Comparison of ENCODE assay signal across 29 mouse cellular contexts in genomic region chr7:118375341-118375740, GRCm38 (mm10).
DNase-seq lines count a peak whose midpoint lies in the region; ATAC-seq and TF ChIP-seq lines count a peak whose summit lies in the region.
"Had no signal": no experiment of that assay in that cellular context is flagged by ENCODE, and none has a peak within 500 bp of the region (broad histone marks: within the 10 kb centered on the region; RNA-seq: fewer than 3 reads in every experiment).

No protein-coding gene starts in this region.

- no peak for TF ChIP-seq POLR2A in heart, adult 2 months (IDR thresholded peaks at IDR 0.05; ENCODE audit: insufficient read depth, low read depth, low read length)

- no peak overlapping the region for H3K9ac ChIP-seq in heart, adult 2 months (ENCODE audit: low read depth, low read length)
- no peak overlapping the region for H3K9ac ChIP-seq in heart, embryonic 14.5 days (ENCODE audit: low read length)
- no peak overlapping the region for H3K9ac ChIP-seq in forebrain, embryonic 15.5 days (replicated peaks)
- H3K9ac ChIP-seq: embryonic facial prominence, embryonic 13.5 days; intestine, embryonic 15.5 days; limb, embryonic 13.5 days; liver, embryonic 12.5 days; neural tube, embryonic 13.5 days had no signal

- no peaks in the 10 kb centered on the region for H3K9me3 ChIP-seq in heart, embryonic 10.5 days
- no peaks in the 10 kb centered on the region for H3K9me3 ChIP-seq in heart, embryonic 14.5 days (ENCODE audit: control insufficient read depth, low read length)
- no peaks in the 10 kb centered on the region for H3K9me3 ChIP-seq in forebrain, embryonic 15.5 days
- H3K9me3 ChIP-seq: embryonic facial prominence, embryonic 13.5 days; hindbrain, embryonic 10.5 days; intestine, embryonic 15.5 days; limb, embryonic 13.5 days; liver, embryonic 12.5 days; midbrain, embryonic 10.5 days; neural tube, embryonic 13.5 days had no signal

- no peaks in the 10 kb centered on the region for H3K79me2 ChIP-seq in heart, adult 2 months (replicated peaks; ENCODE audit: control insufficient read depth, insufficient read depth, low read length)

- no peak for TF ChIP-seq CTCF in heart, adult 2 months (IDR thresholded peaks at IDR 0.05)

- H3K4me2 ChIP-seq in heart, embryonic 14.5 days (ENCODE audit: low read length) = no peak overlapping the region
- H3K4me2 ChIP-seq in forebrain, embryonic 15.5 days (replicated peaks) = no peak overlapping the region
- H3K4me2 ChIP-seq: embryonic facial prominence, embryonic 13.5 days; intestine, embryonic 15.5 days; limb, embryonic 13.5 days; liver, embryonic 12.5 days; neural tube, embryonic 13.5 days had no signal

- H3K4me1 ChIP-seq in heart, adult 2 months (ENCODE audit: control insufficient read depth, insufficient read depth, low read length) = peaks cover 7% of the 10 kb centered on the region; the same call in 1 of the 2 replicates
- no peaks in the 10 kb centered on the region; the same call in 1 of the 2 replicates for H3K4me1 ChIP-seq in heart, embryonic 10.5 days
- no peaks in the 10 kb centered on the region for H3K4me1 ChIP-seq in heart, embryonic 14.5 days (ENCODE audit: control insufficient read depth in 2 of 2, insufficient read depth in 2 of 2, low read length in 2 of 2)
- no peaks in the 10 kb centered on the region for H3K4me1 ChIP-seq in forebrain, embryonic 15.5 days
- H3K4me1 ChIP-seq: embryonic facial prominence, embryonic 13.5 days; hindbrain, embryonic 10.5 days; intestine, embryonic 15.5 days; limb, embryonic 13.5 days; liver, embryonic 12.5 days; midbrain, embryonic 10.5 days; neural tube, embryonic 13.5 days had no signal

- ATAC-seq in heart, embryonic 14.5 days (ENCODE audit: insufficient number of reproducible peaks, insufficient read depth, low FRiP score, low read depth) = peak; percentile 50; the same call in 1 of the 2 replicates
- ATAC-seq in forebrain, embryonic 15.5 days (replicated peaks) = no peak
- ATAC-seq: forebrain, embryonic 14.5 days; hindbrain, embryonic 16.5 days; intestine, embryonic 15.5 days; liver, embryonic 12.5 days; midbrain, embryonic 16.5 days; Patski had no signal

- 51% methylated on average over 3 of the region's 3 CpGs for WGBS in heart, adult 2 months
- 80% methylated on average over 3 of the region's 3 CpGs for WGBS in heart, embryonic 10.5 days
- WGBS in heart, embryonic 14.5 days = 50% methylated on average over 3 of the region's 3 CpGs
- 91% methylated on average over 3 of the region's 3 CpGs for WGBS in forebrain, embryonic 15.5 days

- H3K36me3 ChIP-seq in heart, adult 2 months (ENCODE audit: control insufficient read depth, insufficient read depth, low read length) = no peaks in the 10 kb centered on the region
- no peaks in the 10 kb centered on the region for H3K36me3 ChIP-seq in heart, embryonic 10.5 days
- H3K36me3 ChIP-seq in heart, embryonic 14.5 days (ENCODE audit: control insufficient read depth, insufficient read depth, low read length) = no peaks in the 10 kb centered on the region
- H3K36me3 ChIP-seq in forebrain, embryonic 15.5 days = no peaks in the 10 kb centered on the region
- H3K36me3 ChIP-seq: embryonic facial prominence, embryonic 13.5 days; hindbrain, embryonic 10.5 days; intestine, embryonic 15.5 days; limb, embryonic 13.5 days; liver, embryonic 12.5 days; midbrain, embryonic 10.5 days; neural tube, embryonic 13.5 days had no signal

- intact Hi-C loops in heart, adult 2 months (cut with DNase I) = loop anchor here (2.0 kb wide), 1 partner anchor 67 kb away; no protein-coding TSS in a partner anchor
- intact Hi-C loops in heart, postnatal 25 days (cut with DNase I) = no loop called here
- intact Hi-C loops in gastrocnemius, postnatal 36 days (cut with DNase I) = no loop called here

- DNase-seq in heart, adult 2 months = peak; percentile 55 to 75
- DNase-seq in heart, embryonic 10.5 days (ENCODE audit: low spot score) = no peak
- peak; percentile 67 for DNase-seq in brain, adult 2 months (ENCODE audit: low read depth, low spot score)
- DNase-seq in heart, postnatal 25 days (ENCODE audit: low spot score) = peak; percentile 20
- DNase-seq in gastrocnemius, postnatal 36 days = no peak
- DNase-seq: cerebellum, adult 11-12 months; cerebellum, postnatal 25 days; embryo, embryonic 11 days; gastrocnemius, postnatal 25 days; kidney, adult 8-10 months; kidney, postnatal 14 days; lung, adult 18-20 months; lung, postnatal 10 days; retina, postnatal 1 day; spleen, adult 18-20 months had no signal

- TF ChIP-seq EP300 in heart, adult 2 months (IDR thresholded peaks at IDR 0.05; ENCODE audit: insufficient read depth, low read depth, low read length) = peak; percentile 78; the same call in 1 of the 2 replicates

- H3K27ac ChIP-seq in heart, adult 2 months = no peak overlapping the region; the same call in 1 of the 2 replicates
- no peak overlapping the region for H3K27ac ChIP-seq in heart, embryonic 10.5 days
- H3K27ac ChIP-seq in heart, embryonic 14.5 days (replicated peaks in 1 of 2; ENCODE audit: control insufficient read depth in 1 of 2, insufficient read depth in 1 of 2, low read depth in 2 of 2, low read length in 2 of 2) = no peak overlapping the region
- no peak overlapping the region for H3K27ac ChIP-seq in forebrain, embryonic 15.5 days (replicated peaks)
- H3K27ac ChIP-seq: embryonic facial prominence, embryonic 13.5 days; hindbrain, embryonic 10.5 days; intestine, embryonic 15.5 days; limb, embryonic 13.5 days; liver, embryonic 12.5 days; midbrain, embryonic 10.5 days; neural tube, embryonic 13.5 days had no signal

- no peak overlapping the region for H3K4me3 ChIP-seq in heart, adult 2 months
- no peak overlapping the region for H3K4me3 ChIP-seq in heart, embryonic 10.5 days
- no peak overlapping the region for H3K4me3 ChIP-seq in heart, embryonic 14.5 days (ENCODE audit: control insufficient read depth in 1 of 2, insufficient read depth in 1 of 2, low read depth in 1 of 2, low read length in 2 of 2)
- no peak overlapping the region for H3K4me3 ChIP-seq in forebrain, embryonic 15.5 days
- H3K4me3 ChIP-seq: embryonic facial prominence, embryonic 13.5 days; hindbrain, embryonic 10.5 days; intestine, embryonic 15.5 days; limb, embryonic 13.5 days; liver, embryonic 12.5 days; midbrain, embryonic 10.5 days; myocyte; neural tube, embryonic 13.5 days had no signal

- no peaks in the 10 kb centered on the region for H3K27me3 ChIP-seq in heart, adult 2 months (ENCODE audit: control insufficient read depth, insufficient read depth, low read length)
- no peaks in the 10 kb centered on the region for H3K27me3 ChIP-seq in heart, embryonic 10.5 days (ENCODE audit: insufficient read depth, poor library complexity, severe bottlenecking)
- no peaks in the 10 kb centered on the region for H3K27me3 ChIP-seq in heart, embryonic 14.5 days (ENCODE audit: control insufficient read depth, insufficient read depth, low read length)
- no peaks in the 10 kb centered on the region for H3K27me3 ChIP-seq in forebrain, embryonic 15.5 days
- H3K27me3 ChIP-seq: embryonic facial prominence, embryonic 13.5 days; intestine, embryonic 15.5 days; limb, embryonic 13.5 days; liver, embryonic 12.5 days; neural tube, embryonic 13.5 days; Patski had no signal

Comparison
In these comparisons a context has a peak if more than half of its experiments do, and no peak if none do; other contexts are left out.
1. DNase-seq: peak in heart, adult 2 months (2 of 2), brain, adult 2 months (single experiment) and heart, postnatal 25 days (single experiment); none in heart, embryonic 10.5 days (single experiment) and gastrocnemius, postnatal 36 days (0 of 2).